Mouse (Mus musculus) liver, embryonic 11.5 days (tissue): ENCODE data around the gene Ahsa1. TPM values are rescaled to one million over a fixed set of nuclear protein-coding genes. Genes with fewer than 3 reads are reported as not detected.

Experiments used
- ATAC-seq: fragments of 200-750 bp; cut with Nextera tagmentation; replicated peaks from 2 replicates; pipeline ENCODE4 v1.8.0; 2017; ENCODE audit warnings: moderate number of reproducible peaks, mild to moderate bottlenecking, moderate TSS enrichment, moderate library complexity; ENCODE audit not compliant: low FRiP score
- DNase-seq: peaks from one replicate; pipeline ENCODE4 v3.0.0-alpha.2; 2017; ENCODE audit warnings: low spot score
- H3K27ac ChIP-seq: fragments of 300-500 bp; sonication (generic); 2 replicates; pipeline ENCODE4 v1.5.1; 2014; ENCODE audit warnings: mild to moderate bottlenecking, low read depth, low read length, control low read depth
- H3K27me3 ChIP-seq: fragments of 300-500 bp; sonication (generic); replicated peaks from 2 replicates; pipeline ENCODE4 v1.6.1; 2014; ENCODE audit warnings: low read length, mixed read lengths; ENCODE audit not compliant: control insufficient read depth, insufficient read depth
- H3K36me3 ChIP-seq: fragments of 300-500 bp; sonication (generic); 2 replicates; pipeline ENCODE4 v1.6.1; 2014; ENCODE audit warnings: mild to moderate bottlenecking, low read length, moderate library complexity, mixed read lengths; ENCODE audit not compliant: control insufficient read depth, insufficient read depth
- H3K4me1 ChIP-seq: fragments of 300-500 bp; sonication (generic); replicated peaks from 2 replicates; pipeline ENCODE4 v1.6.1; 2014; ENCODE audit warnings: low read length, mixed read lengths; ENCODE audit not compliant: control insufficient read depth, insufficient read depth
- H3K4me2 ChIP-seq: fragments of 300-500 bp; sonication (generic); 2 replicates; pipeline ENCODE4 v1.6.1; 2014; ENCODE audit warnings: mild to moderate bottlenecking, control low read depth, moderate library complexity
- H3K4me3 ChIP-seq: fragments of 300-500 bp; sonication (generic); 2 replicates; pipeline ENCODE4 v1.5.1; 2014; ENCODE audit warnings: low read depth, low read length, control low read depth
- H3K9ac ChIP-seq: fragments of 300-500 bp; sonication (generic); 2 replicates; pipeline ENCODE4 v1.6.1; 2014; ENCODE audit warnings: low read depth, low read length, control low read depth
- H3K9me3 ChIP-seq: fragments of 300-500 bp; sonication (generic); 2 replicates; pipeline ENCODE4 v1.6.1; 2016; ENCODE audit warnings: low read length, inconsistent platforms, mixed read lengths; ENCODE audit not compliant: control insufficient read depth
- WGBS: fragments of 180-500 bp; shearing (Covaris S2); extraction: QIAGEN DNeasy Blood & Tissue Kit; methylation state at CpG from one replicate; pipeline ENCODE4 v1.1.7; 2014; 5-methylcytosine and 5-hydroxymethylcytosine counted together
- polyA plus RNA-seq: library from polyadenylated mRNA; unstranded; fragments of >200 nt; fragmentation: Nextera tagmentation; extraction: Ambion mirVana; gene quantifications from 2 replicates; pipeline ENCODE4 v1.2.1, GENCODE M21; 2014

Ahsa1 gene
- polyA plus RNA-seq, 1 experiment from 2014 or later: 296 TPM

DNA sequence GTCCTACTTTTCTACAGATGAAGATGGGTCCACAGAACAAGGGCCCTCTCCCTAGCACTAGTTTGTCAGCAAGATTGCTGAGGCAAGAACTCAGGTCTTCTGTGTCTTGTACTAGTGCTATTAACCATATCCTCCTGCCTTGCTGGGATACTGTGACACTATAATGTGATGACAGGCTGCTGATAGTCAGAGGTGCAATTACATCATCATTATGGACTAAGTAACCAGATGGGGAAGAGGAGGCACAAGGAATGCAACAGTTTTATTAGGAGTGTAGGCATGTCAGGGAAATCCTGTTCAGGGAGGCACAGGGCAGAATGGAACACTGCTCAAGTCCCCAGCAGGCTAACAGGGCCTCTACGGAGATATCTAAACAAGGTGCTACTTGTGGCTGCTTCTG, 27.6 kb upstream of the Ahsa1 start, which contains the start of gene Noxred1:
Gene Noxred1, minus strand, starts transcription at position 101 of the 400 bp plus-strand sequence.
- DNase-seq: no peak
- H3K36me3 ChIP-seq: peaks cover 18% of the 10 kb centered on the region
- no peak within 1 kb of the TSS for H3K4me3 ChIP-seq
- H3K27ac ChIP-seq: no peak within 1 kb of the TSS
- no peak within 1 kb of the TSS for H3K4me2 ChIP-seq
- WGBS: 86% methylated on average over 1 of the region's 1 CpGs
- no peaks in the 10 kb centered on the region for H3K27me3 ChIP-seq
- H3K9me3 ChIP-seq: no peaks in the 10 kb centered on the region
- H3K9ac ChIP-seq: no peak within 1 kb of the TSS
- H3K4me1 ChIP-seq: no peaks in the 10 kb centered on the region
- ATAC-seq: no peak

DNA sequence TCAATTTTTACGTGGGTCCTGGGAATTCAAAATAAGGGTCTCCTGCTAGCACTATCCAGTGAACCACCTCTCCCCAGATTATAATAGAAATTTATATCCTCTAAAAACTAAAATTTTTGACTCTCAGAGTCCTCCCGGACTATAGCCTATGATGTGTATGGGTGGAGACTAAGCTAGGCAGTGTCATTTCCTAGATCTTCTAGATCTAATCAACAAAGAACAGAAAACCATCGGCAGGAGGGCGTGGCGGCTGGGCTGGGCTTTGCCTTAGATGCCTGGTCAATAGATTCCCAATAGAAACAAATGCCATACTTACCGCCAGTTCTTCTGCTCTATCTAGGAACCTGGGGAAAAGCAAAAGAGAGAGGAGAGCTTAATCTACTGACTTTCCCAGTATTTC, 16.1 kb upstream of the Ahsa1 start:
- Histone ChIP-seq H3K4me1 (peaks cover 6% of the 10 kb centered on the region; the same call in 1 of the 2 replicates), H3K9ac (no peak overlapping the region), H3K9me3 (no peaks in the 10 kb centered on the region), H3K36me3 (peaks cover 20% of the 10 kb centered on the region; the same call in 1 of the 2 replicates), H3K4me3 (no peak overlapping the region), H3K27me3 (no peaks in the 10 kb centered on the region), H3K4me2 (no peak overlapping the region), H3K27ac (no peak overlapping the region)
- peak; percentile 57; the same call in 1 of the 2 replicates for ATAC-seq
- WGBS: 75% methylated on average over 6 of the region's 6 CpGs
- no peak for DNase-seq

DNA sequence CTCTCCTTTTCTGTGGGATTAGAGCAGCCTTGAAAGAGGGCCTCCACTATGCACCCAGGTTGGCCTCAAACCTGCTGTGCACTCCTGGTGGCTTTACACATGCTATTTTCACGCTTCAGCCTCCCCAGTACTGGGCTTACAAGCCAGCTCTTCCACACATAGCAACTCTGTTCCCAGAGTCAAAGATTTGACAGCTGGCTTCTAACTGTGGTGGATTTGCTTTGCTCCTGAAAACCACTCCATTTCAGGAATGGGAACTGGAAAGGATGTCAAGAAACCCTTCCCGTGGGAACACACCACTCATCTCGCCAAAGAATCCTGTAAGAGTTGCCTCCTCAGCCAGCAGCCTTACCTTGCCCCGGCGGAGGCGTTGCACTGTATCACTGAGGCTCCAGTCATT, 12.4 kb upstream of the Ahsa1 start:
- no peak for ATAC-seq
- H3K4me2 ChIP-seq: no peak overlapping the region
- DNase-seq: no peak
- no peak overlapping the region for H3K9ac ChIP-seq
- no peak overlapping the region for H3K4me3 ChIP-seq
- peaks cover 28% of the 10 kb centered on the region; the same call in 1 of the 2 replicates for H3K36me3 ChIP-seq
- H3K27ac ChIP-seq: no peak overlapping the region
- no peaks in the 10 kb centered on the region for H3K27me3 ChIP-seq
- WGBS: 93% methylated on average over 6 of the region's 6 CpGs
- H3K9me3 ChIP-seq: no peaks in the 10 kb centered on the region
- peaks cover 6% of the 10 kb centered on the region; the same call in 1 of the 2 replicates for H3K4me1 ChIP-seq

DNA sequence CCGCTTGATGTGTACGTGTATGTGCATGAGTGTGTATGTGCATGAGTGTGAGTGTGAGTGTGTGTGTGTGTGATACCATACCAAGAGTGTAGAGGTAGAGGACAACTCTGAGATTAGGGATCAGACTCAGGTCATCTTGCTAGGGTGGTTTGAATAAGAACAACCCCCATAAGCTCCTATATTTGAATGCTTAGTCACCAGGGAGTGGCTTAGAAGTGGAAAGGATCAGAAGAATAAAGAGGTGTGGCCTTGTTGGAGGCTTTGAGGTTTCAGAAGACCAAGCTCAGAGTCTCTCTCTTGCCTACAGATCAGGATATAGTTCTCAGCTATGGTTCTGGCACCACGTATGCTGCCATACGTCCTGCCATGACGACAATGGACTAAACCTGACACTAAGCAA, 9.7 kb upstream of the Ahsa1 start:
- Histone ChIP-seq H3K9ac (no peak overlapping the region), H3K36me3 (peaks cover 34% of the 10 kb centered on the region), H3K27me3 (no peaks in the 10 kb centered on the region), H3K27ac (no peak overlapping the region), H3K4me2 (no peak overlapping the region), H3K4me1 (no peaks in the 10 kb centered on the region), H3K4me3 (no peak overlapping the region), H3K9me3 (no peaks in the 10 kb centered on the region)
- ATAC-seq: no peak; the same call in 1 of the 2 replicates
- no peak for DNase-seq
- WGBS: 91% methylated on average over 5 of the region's 5 CpGs

DNA sequence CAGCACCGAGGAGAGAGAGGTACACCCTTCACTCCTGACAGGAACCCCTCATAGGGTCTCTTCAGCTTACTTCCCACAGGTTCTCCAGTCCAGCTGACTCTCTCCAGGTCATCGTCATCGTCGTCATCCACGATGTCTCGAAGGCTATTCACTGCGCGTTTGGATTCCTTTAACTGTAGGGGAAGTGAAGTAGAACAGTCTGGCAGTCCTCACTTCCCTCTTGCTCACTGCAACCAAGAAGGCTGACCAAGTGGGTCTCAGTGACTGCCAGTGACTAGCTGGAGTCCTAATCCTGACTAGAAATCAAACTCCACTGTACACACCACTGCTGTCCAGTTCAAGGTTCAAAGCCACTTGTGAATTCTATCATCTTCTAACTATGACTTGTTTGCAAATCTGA, 5.7 kb upstream of the Ahsa1 start:
- ATAC-seq (no peak), DNase-seq (no peak)
- Histone ChIP-seq H3K9me3 (no peaks in the 10 kb centered on the region), H3K27me3 (no peaks in the 10 kb centered on the region), H3K4me1 (peaks cover 5% of the 10 kb centered on the region), H3K27ac (no peak overlapping the region), H3K4me2 (no peak overlapping the region), H3K36me3 (peaks cover 22% of the 10 kb centered on the region), H3K4me3 (no peak overlapping the region), H3K9ac (no peak overlapping the region)
- 83% methylated on average over 8 of the region's 8 CpGs for WGBS

DNA sequence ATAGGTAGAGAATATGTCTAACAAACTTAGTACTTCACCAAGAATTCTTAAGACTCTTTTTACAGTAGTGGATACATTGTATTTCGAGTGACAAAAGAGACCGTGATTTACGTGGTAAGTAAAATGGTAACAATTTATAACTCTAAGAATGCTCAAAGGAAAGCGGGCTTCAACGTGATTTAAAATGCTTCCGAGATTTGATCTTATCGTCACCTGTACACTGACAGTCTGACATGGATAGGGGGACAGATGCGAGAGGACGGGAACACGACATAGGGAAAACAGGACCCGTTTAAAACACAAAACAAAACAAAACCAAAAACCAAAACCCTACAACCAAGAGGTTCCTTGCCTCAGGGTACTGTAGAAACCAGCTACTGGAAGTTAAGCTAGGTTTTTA, 835 bp upstream of the Ahsa1 start:
- no peak for DNase-seq
- H3K4me2 ChIP-seq: peak overlapping the region; percentile 85
- H3K9ac ChIP-seq: peak overlapping the region; percentile 85
- peaks cover 10% of the 10 kb centered on the region for H3K4me1 ChIP-seq
- no peaks in the 10 kb centered on the region for H3K27me3 ChIP-seq
- no peak for ATAC-seq
- peaks cover 30% of the 10 kb centered on the region for H3K36me3 ChIP-seq
- 23% methylated on average over 11 of the region's 11 CpGs for WGBS
- no peaks in the 10 kb centered on the region for H3K9me3 ChIP-seq
- peak overlapping the region; percentile 93 for H3K4me3 ChIP-seq
- 0 out of 2 replicates have a peak overlapping the region, but pooled peaks have one; percentile 67 for H3K27ac ChIP-seq

DNA sequence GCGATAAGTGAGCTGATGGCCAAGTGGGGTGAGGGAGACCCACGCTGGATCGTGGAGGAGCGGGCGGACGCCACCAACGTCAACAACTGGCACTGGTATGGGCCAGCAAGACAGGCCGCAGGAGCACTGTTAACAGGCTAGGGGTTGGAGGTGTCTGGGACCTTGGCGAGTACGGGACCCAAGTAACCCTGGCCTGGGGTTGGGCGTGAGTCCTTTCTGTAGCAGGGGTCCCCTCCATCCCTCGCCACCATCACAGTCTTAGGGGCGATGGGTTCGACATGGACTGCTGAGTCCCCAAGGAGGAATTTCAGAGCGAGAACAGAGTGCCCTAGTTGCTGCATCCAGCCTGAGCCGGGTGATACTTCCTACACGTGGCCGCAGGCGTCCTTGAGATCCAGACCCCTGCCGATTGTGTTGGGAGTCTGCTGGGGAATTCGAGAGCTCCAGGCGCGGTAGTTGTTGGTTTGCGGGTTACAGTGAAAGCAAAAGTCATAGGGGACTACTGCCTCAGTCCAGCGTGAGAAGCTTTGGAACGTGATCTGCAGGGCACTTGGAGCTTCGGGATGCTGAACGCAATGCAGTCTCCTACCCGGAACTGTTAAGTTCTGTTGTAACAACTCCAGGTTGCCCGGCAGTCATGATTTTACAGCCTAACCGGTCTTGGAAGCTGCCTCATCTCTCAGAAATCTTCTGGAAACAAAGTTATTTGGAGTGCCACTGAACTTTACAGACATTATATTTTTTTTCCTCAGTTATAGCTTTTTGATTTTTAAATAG, 736 bp downstream of the Ahsa1 start:
- under 1% methylated on average over 31 of the region's 31 CpGs for WGBS
- Histone ChIP-seq H3K4me3 (peak overlapping the region; percentile 93), H3K4me1 (peaks cover 10% of the 10 kb centered on the region), H3K4me2 (peak overlapping the region; percentile 68), H3K36me3 (peaks cover 33% of the 10 kb centered on the region), H3K27ac (peak overlapping the region; percentile 93), H3K9me3 (no peaks in the 10 kb centered on the region), H3K27me3 (no peaks in the 10 kb centered on the region), H3K9ac (peak overlapping the region; percentile 97)
- ATAC-seq (peak; percentile 61), DNase-seq (no peak)

DNA sequence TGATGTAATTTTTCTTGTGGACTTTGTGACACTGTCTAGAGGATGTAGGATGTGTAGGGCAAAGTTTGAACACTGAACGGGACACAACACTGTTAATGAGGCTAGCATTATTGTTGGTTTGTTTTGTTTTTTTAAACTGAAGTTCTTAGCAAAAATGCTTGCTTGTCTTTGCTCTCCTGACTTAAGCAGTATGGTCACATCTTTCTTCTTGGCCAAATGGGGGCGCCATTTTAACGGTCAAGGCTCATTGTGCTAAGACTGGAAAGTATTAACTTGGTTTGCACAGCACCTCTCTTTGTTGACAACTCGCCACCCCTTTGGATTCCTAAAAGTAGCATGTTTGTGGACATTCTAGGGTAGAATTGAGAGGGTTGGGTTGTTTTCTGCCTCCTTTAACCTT, 1.4 kb downstream of the Ahsa1 start:
- peaks cover 35% of the 10 kb centered on the region for H3K36me3 ChIP-seq

More for the DNA sequence above, 1.4 kb downstream of the Ahsa1 start:
- DNase-seq (no peak), ATAC-seq (no peak)
- no peaks in the 10 kb centered on the region for H3K27me3 ChIP-seq
- peak overlapping the region; percentile 97 for H3K9ac ChIP-seq
- WGBS: 23% methylated on average over 4 of the region's 4 CpGs
- H3K4me1 ChIP-seq: peaks cover 10% of the 10 kb centered on the region
- H3K4me3 ChIP-seq: peak overlapping the region; percentile 93
- H3K4me2 ChIP-seq: peak overlapping the region; percentile 68
- no peak overlapping the region for H3K27ac ChIP-seq
- H3K9me3 ChIP-seq: no peaks in the 10 kb centered on the region
